Mouse (Mus musculus): ENCODE results near the gene Vmn2r51.
"Not testable (repeated sequence)": the region's sequence is repeated elsewhere in the genome, so short reads cannot be mapped to it uniquely, and the experiment has no call there.

Gene Vmn2r51

GRCm38 (mm10) chr7:10105641-10106040 is at the start of gene Vmn2r51:
TSS of gene Vmn2r51 (minus strand) at chr7:10105741.
- not testable (repeated sequence) for DNase-seq (ENCODE audit: low spot score in 2 of 2)

DNA sequence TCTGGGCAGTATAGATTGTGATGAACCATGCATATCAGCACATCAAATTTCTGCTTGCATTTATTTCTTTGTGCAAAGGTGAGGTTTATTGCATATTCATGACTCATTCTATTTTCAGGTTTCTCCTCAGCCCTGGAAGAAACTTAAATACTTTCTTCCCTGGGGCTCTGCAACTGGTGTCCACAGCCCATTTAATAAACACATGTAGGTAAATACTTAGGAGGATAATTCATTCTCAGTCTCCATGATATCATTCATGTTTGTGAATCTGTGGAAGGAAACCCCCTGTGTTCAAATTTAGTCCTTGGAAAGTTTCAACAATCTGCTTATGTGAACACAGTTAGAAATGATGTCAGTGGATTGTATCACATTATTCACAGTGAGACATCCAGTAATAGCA is 52.3 kb downstream of the Vmn2r51 start, which contains the start of gene Vmn2r50:
Vmn2r50 (minus strand) TSS at position 101 of the 400 bp plus-strand sequence.
- not testable (repeated sequence) for DNase-seq (ENCODE audit: low spot score in 2 of 2)

All from spleen, postnatal 14 days (tissue).